Mouse (Mus musculus): ENCODE measurements at regions not wholly inside any gene's neighbourhood (a gene's known extent, or its start where the extent isn't known, plus 50 kb on each side); places are given as distances from the start of the nearest gene placed in this dataset.

- DNase-seq (ENCODE audit: low spot score in 2 of 2), result peak; percentile 31 to 62
Measured at GRCm38 (mm10) chr2:99831251-99831650, 1164.2 kb upstream of the Gm10800 start.

- no peak for DNase-seq (ENCODE audit: low spot score in 2 of 2)
Measured at GRCm38 (mm10) chr2:99821691-99822090, 1154.6 kb upstream of the Gm10800 start.

Data from layer of hippocampus, adult 18-20 months (tissue).